ENCODE assay signal across 24 mouse cellular contexts in the genomic region with DNA sequence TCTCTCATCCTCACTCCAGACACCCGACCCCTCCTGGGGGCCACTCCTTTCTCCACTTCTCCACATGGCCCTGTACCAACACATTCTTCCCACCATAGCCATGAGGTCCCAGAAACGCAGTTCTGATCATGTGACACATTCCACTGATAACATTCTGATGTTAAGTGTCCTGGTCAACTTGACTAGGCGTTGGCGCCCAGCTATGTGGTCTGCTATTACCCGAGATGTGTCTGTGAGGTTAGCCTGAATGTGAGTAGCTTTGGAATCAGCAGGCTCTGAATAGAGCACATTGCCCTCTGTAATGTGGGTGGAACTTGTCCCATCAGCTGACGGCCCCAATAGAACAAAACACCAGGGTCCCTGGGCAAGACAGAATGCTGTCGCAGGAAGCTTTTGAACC. TPM values are rescaled to one million over a fixed set of nuclear protein-coding genes. Genes with fewer than 3 reads are reported as not detected.
"Had no signal": no experiment of that assay in that cellular context is flagged by ENCODE, and none has a peak within 500 bp of the region (broad histone marks: within the 10 kb centered on the region; RNA-seq: fewer than 3 reads in every experiment).

No protein-coding gene starts in this region.

- H3K4me3 ChIP-seq: limb, embryonic 12.5 days; limb, embryonic 15.5 days; midbrain, embryonic 13.5 days had no signal

- DNase-seq: kidney, postnatal 14 days; kidney, postnatal 4 days; left cerebral cortex, postnatal 4 days; liver, postnatal 0 days; lung, embryonic 14.5 days; right cerebral cortex, adult 18-20 months; right cerebral cortex, postnatal 14 days; right cerebral cortex, postnatal 4 days; thymus, adult 2 months; thymus, postnatal 14 days; thymus, postnatal 4 days had no signal

- H3K27ac ChIP-seq: limb, embryonic 12.5 days; limb, embryonic 15.5 days; liver, embryonic 14.5 days; macrophage; midbrain, embryonic 13.5 days had no signal

- ATAC-seq: liver, postnatal 0 days; midbrain, embryonic 13.5 days; midbrain, embryonic 16.5 days had no signal

- H3K4me2 ChIP-seq: limb, embryonic 12.5 days; limb, embryonic 15.5 days; liver, embryonic 11.5 days; lung, embryonic 14.5 days; midbrain, embryonic 13.5 days had no signal

- H3K9me3 ChIP-seq: limb, embryonic 12.5 days; limb, embryonic 15.5 days; midbrain, embryonic 13.5 days had no signal

- H3K36me3 ChIP-seq: limb, embryonic 12.5 days; limb, embryonic 15.5 days; midbrain, embryonic 13.5 days had no signal

- H3K9ac ChIP-seq: limb, embryonic 12.5 days; limb, embryonic 15.5 days; liver, embryonic 14.5 days; liver, postnatal 0 days; lung, embryonic 14.5 days; midbrain, embryonic 13.5 days had no signal

RNA-seq across cellular contexts. Expression of a gene that starts 18.2 kb away (rescaled TPM):
- total RNA-seq: megakaryocyte, adult 5-6 weeks had no signal
- polyA plus RNA-seq: liver, embryonic 11.5 days; liver, embryonic 14.5 days; macrophage had no signal

RNA-seq across cellular contexts. Expression of a gene that starts 58.0 kb away (rescaled TPM):
- total RNA-seq: layer of hippocampus, adult 18-20 months; layer of hippocampus, postnatal 14 days; left cerebral cortex, adult 8-10 months; left cerebral cortex, postnatal 14 days; left cerebral cortex, postnatal 4 days; megakaryocyte, adult 5-6 weeks had no signal
- polyA plus RNA-seq: kidney, embryonic 16.5 days; limb, embryonic 12.5 days; limb, embryonic 15.5 days; liver, embryonic 14.5 days; liver, postnatal 0 days; lung, embryonic 14.5 days; macrophage had no signal
